Mouse (Mus musculus) embryonic fibroblast, embryonic 13.5 days (primary cell): Measurements from ENCODE around the gene Lef1. TPM values are rescaled to one million over a fixed set of nuclear protein-coding genes. Genes with fewer than 3 reads are reported as not detected.
A peak's percentile ranks its signal among the peaks of the same experiment; 100 is the strongest.

ENCODE experiments used
- H3K27ac ChIP-seq: 2 replicates; pipeline ENCODE4 v1.5.1; 2012; ENCODE audit warnings: low read length, control low read depth, inconsistent platforms; ENCODE audit not compliant: insufficient read depth
- H3K4me1 ChIP-seq: 2 replicates; pipeline ENCODE4 v1.6.1; 2011; ENCODE audit warnings: low read length; ENCODE audit not compliant: control insufficient read depth, insufficient read depth
- H3K4me3 ChIP-seq: 2 replicates; pipeline ENCODE4 v1.5.1; 2011; ENCODE audit warnings: mild to moderate bottlenecking, control low read depth, low read length; ENCODE audit not compliant: insufficient read depth
- CTCF ChIP-seq: IDR thresholded peaks from 2 replicates; pipeline ENCODE4 v1.5.1; 2011; ENCODE audit warnings: mild to moderate bottlenecking, control low read depth, low read length, moderate library complexity, borderline replicate concordance; ENCODE audit not compliant: insufficient read depth
- POLR2A ChIP-seq: IDR thresholded peaks from 2 replicates; pipeline ENCODE4 v1.6.1; 2011; ENCODE audit warnings: low read depth, mild to moderate bottlenecking, control low read depth, low read length, moderate library complexity
- polyA plus RNA-seq: library from polyadenylated mRNA; stranded (reverse); fragments of >200 nt; gene quantifications from 2 replicates; pipeline ENCODE4 v1.2.4, GENCODE M21; 2011; ENCODE audit warnings: low read depth; ENCODE audit not compliant: missing spikeins, insufficient read length

The Lef1 gene
- polyA plus RNA-seq, 1 experiment, result 1.7 TPM

DNA sequence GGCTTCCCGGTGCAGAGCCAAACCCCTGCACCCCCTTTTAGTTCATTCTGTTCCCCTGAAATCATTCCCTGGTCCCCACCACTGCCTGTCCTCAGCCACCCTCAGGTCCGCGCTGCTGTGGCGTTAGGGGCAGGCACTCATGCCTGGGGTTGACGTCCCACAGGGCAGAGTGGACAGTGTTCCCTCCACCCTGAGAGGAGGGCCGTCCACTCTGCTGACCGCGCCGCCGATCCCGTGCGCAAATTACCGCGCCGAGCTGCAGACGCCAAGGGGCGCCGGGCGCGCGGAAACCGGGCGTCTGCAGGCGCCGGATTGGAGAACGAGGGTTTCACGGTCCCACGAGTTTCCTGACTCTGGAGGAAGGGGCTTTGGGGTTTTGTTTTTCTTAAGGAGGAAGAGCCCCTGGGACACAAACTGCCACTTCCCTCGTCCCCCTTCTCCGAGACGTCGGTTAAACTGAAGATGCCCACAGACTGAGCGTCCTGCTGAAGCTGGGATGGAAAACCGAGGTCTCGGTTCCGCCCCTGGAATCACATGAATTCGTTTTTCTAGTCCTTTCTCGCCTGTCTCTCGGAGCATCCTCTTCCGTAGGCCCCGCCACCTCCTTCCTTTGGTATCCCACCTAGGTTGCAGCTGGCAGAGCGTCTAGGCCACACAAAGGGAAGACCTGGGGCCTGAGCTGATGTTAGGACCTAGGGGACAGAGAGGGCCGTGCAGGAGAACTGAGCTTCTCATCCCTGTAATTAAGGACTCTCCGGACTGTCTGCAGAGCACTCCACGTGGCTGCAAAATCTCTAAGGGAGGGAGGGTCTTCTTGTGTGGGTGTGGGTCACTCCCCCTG lies 3.6 kb upstream of the Lef1 start:
- Histone ChIP-seq H3K4me3 (peak overlapping the region; percentile 13), H3K27ac (no peak overlapping the region), H3K4me1 (peaks cover 4% of the 10 kb centered on the region; the same call in 1 of the 2 replicates)
- TF ChIP-seq CTCF (no peak), POLR2A (no peak)

DNA sequence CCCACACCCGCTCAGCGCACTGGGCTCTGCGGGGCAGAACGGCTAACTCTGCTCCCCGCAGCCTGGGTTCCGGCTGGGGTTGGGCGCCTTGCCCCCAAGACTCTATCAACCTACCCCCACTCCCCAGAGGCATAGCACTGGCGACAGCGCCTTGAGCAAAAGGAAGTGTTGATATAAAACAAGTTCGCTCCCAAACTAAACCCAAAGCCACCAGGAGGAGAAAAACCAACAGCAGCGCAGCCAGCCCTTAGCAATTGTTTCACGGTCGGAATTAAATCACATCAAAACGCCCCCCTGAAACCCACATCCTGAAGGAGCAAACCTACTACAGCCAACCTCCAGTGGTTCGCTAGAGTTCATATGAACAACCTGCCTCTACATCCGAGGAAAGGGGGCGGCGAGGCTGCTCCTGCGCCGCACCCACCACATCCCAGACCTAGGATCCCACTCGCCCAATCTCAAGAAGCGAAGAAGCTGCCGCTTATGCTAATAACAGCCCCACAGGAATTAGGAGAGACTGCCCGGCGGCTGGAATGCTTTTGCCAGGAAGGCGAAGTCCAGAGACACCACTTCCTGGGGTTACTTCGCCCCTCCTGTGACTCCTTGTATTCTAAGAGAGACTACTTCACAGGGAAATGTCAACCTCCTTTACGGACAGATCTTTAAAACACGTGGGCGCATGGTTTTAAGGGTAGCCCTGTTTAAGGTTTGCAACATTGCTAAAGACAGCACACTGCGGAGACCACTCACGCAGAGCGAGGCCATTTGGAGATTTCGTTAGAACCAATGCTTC lies 2.8 kb upstream of the Lef1 start:
- TF ChIP-seq POLR2A (no peak), CTCF (no peak)
- H3K4me3 ChIP-seq, result no peak overlapping the region
- H3K27ac ChIP-seq, result no peak overlapping the region
- peaks cover 4% of the 10 kb centered on the region; the same call in 1 of the 2 replicates for H3K4me1 ChIP-seq

DNA sequence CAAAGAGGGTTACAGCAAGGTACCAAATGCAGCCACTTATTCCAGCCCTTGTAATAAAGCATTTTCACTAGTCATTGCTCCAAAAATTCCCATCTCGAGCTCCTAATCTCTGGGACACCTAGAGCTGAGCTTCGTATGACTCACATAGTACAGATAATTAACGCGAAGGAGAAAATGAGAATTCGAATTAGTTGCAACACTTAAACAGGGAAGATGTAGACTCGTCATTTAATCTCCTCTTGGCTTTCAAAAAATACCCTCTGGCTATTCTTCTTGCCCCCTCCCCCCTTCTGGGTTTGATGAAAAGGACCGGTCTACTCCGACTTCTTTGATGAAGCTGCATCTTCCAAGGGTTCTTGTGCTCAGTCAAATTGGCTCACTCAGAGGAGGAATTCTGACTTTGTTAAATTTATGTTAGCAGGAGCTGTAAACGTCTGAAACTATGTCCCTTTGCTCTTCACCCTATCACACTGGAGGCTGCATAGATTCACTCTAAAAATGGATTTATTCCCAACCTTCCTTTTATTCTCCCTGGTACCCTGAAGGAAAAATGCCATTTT lies 2.1 kb upstream of the Lef1 start:
- H3K4me1 ChIP-seq, result peaks cover 4% of the 10 kb centered on the region; the same call in 1 of the 2 replicates
- TF ChIP-seq CTCF, result no peak
- no peak for TF ChIP-seq POLR2A
- H3K27ac ChIP-seq, result no peak overlapping the region
- no peak overlapping the region for H3K4me3 ChIP-seq

- H3K27ac ChIP-seq, result no peak overlapping the region
- TF ChIP-seq CTCF (no peak), POLR2A (no peak)
- peaks cover 4% of the 10 kb centered on the region; the same call in 1 of the 2 replicates for H3K4me1 ChIP-seq
- H3K4me3 ChIP-seq, result no peak overlapping the region; the same call in 1 of the 2 replicates
These were observed 1.1 kb upstream of the Lef1 start for GRCm38 (mm10) chr3:131109066-131109685.

DNA sequence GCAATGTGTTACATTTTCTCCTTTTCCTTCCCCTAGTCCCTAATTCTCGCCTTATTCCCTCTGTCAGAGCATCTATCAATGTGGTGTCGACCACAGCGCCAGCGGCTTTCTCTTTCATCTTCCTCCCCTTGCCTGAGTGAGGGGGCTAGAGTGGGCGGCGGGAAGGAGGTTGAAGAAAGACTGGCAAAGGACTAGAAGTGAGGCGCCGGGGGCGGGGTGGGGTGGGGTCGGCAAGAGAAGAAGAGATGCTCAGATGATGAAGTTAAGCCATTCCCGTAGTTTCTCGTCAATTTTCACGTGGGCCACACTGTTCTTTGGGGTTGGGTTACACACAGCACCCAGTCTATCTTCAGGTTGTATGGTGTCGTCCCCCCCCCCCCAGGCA lies 593 bp upstream of the Lef1 start:
- H3K27ac ChIP-seq, result no peak overlapping the region
- no peak for TF ChIP-seq POLR2A
- peaks cover 4% of the 10 kb centered on the region; the same call in 1 of the 2 replicates for H3K4me1 ChIP-seq
- H3K4me3 ChIP-seq, result no peak overlapping the region

DNA sequence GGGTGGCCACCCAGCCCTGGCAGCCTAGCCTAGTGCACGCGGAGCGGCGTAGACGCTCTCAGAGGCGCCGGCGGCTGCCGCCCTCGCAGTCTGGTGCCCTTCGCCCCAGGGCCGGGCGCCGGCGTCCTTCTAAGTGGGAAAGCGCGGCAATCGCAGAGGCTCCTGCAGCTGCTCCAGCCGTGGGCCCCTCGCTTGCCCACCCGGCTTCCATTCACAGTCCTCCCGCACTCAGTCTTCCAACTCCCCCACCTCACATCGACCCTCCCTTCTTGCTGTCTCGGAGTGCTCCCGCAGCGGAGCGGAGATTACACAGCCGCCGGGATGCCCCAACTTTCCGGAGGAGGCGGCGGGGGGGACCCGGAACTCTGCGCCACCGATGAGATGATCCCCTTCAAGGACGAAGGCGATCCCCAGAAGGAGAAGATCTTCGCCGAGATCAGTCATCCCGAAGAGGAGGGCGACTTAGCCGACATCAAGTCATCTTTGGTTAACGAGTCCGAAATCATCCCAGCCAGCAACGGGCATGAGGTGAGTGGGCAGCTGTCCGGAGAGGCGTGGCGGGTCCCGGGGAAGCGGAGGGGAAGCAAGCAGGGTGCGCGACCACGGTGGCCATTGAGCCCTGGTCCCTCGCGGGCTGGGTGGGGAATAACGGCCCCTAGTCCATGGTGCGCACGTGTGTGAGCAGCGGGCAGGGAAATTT lies 1.0 kb downstream of the Lef1 start:
- Histone ChIP-seq H3K27ac (no peak overlapping the region), H3K4me1 (peaks cover 4% of the 10 kb centered on the region; the same call in 1 of the 2 replicates), H3K4me3 (peak overlapping the region; percentile 48)
- TF ChIP-seq CTCF (no peak), POLR2A (no peak)

DNA sequence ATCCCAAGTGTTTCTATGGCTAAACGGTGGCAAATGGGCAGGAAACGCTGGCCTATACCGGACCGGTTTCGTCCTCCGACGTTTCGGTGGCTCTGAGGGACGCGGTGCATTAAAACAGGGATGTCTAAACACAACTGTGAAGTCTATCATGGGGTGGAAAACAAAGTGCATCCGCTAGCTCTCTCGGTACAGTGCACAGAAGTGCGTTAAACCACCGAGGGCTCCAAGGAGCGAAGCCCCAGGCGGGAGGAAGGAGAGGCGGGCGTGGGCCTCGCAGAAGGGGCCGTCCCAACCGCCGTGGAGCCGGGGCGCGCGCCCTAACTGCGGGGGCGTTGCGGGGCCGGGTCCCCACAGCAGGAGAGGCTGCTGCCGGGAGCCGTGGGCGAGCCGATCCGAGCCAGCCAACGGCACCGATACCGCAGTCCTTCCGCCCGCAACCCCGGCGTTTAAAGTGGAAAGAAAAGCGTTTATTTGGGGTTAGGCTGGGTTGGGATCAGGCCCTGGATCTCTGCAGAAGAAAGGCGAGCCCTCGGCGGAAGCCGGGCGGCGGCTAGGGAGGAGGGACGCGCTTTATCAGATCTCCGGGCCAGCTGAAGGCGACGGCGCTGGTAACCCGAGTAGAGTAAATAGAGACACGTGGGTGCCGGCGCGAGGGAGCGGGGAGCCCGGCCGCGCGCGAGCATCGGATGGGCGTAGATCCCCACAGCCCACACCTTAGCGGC lies 1.7 kb downstream of the Lef1 start:
- H3K4me3 ChIP-seq, result peak overlapping the region; percentile 48
- TF ChIP-seq POLR2A, result no peak
- TF ChIP-seq CTCF, result no peak
- H3K27ac ChIP-seq, result no peak overlapping the region
- H3K4me1 ChIP-seq, result peaks cover 4% of the 10 kb centered on the region; the same call in 1 of the 2 replicates

DNA sequence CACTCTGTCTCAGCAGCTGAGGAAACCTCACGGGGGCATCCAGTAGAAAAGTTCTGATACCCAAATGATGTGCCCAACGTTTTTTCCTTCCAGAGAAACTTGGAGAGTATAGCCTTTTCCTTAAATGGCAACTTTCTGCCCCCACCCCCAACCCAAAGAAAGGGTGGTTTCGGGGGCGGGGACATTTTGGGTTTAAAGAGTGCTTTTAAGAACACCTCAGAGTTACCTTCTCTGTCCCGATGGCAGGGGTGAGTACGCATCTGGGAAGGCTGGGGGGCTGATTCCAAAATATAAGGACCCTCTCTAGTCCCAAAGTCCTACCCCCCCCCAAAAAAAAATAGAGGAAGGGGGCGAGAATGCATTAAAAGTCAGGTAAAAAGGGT lies 2.3 kb downstream of the Lef1 start:
- no peak overlapping the region for H3K27ac ChIP-seq
- H3K4me3 ChIP-seq, result peak overlapping the region; percentile 48
- peaks cover 4% of the 10 kb centered on the region; the same call in 1 of the 2 replicates for H3K4me1 ChIP-seq
- no peak for TF ChIP-seq POLR2A
